Mouse (Mus musculus) heart, embryonic 16.5 days (tissue): Measurements from ENCODE around the gene Ankrd40. TPM values are rescaled to one million over a fixed set of nuclear protein-coding genes. Genes with fewer than 3 reads are reported as not detected.

Experiments
- ATAC-seq: fragments of 200-750 bp; cut with Nextera tagmentation; replicated peaks from 2 replicates; pipeline ENCODE4 v1.8.0; 2017; ENCODE audit warnings: moderate number of reproducible peaks; ENCODE audit not compliant: insufficient read depth, low FRiP score; ENCODE audit errors: extremely low read depth
- H3K27ac ChIP-seq: fragments of 300-500 bp; sonication (generic); 2 replicates; pipeline ENCODE4 v1.5.1; 2014; ENCODE audit warnings: mild to moderate bottlenecking, low read length, control low read depth, moderate library complexity
- H3K27me3 ChIP-seq: fragments of 300-500 bp; sonication (generic); 2 replicates; pipeline ENCODE4 v1.6.1; 2014; ENCODE audit warnings: low read length, mixed read lengths; ENCODE audit not compliant: control insufficient read depth, insufficient read depth
- H3K36me3 ChIP-seq: fragments of 300-500 bp; sonication (generic); 2 replicates; pipeline ENCODE4 v1.6.1; 2014; ENCODE audit not compliant: control insufficient read depth, insufficient read depth
- H3K4me1 ChIP-seq: fragments of 300-500 bp; sonication (generic); 2 replicates; pipeline ENCODE4 v1.6.1; 2014; ENCODE audit warnings: low read length, mixed read lengths; ENCODE audit not compliant: control insufficient read depth, insufficient read depth
- H3K4me2 ChIP-seq: fragments of 300-500 bp; sonication (generic); 2 replicates; pipeline ENCODE4 v1.6.1; 2014; ENCODE audit warnings: low read depth, mild to moderate bottlenecking, control low read depth, low read length
- H3K4me3 ChIP-seq: fragments of 300-500 bp; sonication (generic); 2 replicates; pipeline ENCODE4 v1.5.1; 2014; ENCODE audit warnings: mild to moderate bottlenecking, control low read depth, low read length
- H3K9ac ChIP-seq: fragments of 300-500 bp; sonication (generic); 2 replicates; pipeline ENCODE4 v1.6.1; 2014; ENCODE audit warnings: low read length, control low read depth
- H3K9me3 ChIP-seq: fragments of 300-500 bp; sonication (generic); replicated peaks from 2 replicates; pipeline ENCODE4 v1.6.1; 2016; ENCODE audit warnings: low read length; ENCODE audit not compliant: control insufficient read depth
- WGBS: fragments of 180-500 bp; shearing (Covaris S2); extraction: QIAGEN DNeasy Blood & Tissue Kit; methylation state at CpG from one replicate; pipeline ENCODE4 v1.1.7; 2014; 5-methylcytosine and 5-hydroxymethylcytosine counted together
- polyA plus RNA-seq: library from polyadenylated mRNA; unstranded; fragments of >200 nt; fragmentation: Nextera tagmentation; extraction: Ambion mirVana; gene quantifications from 2 replicates; pipeline ENCODE4 v1.2.1, GENCODE M21; 2015

Gene Ankrd40
- polyA plus RNA-seq, 1 experiment from 2014 or later: 17.5 TPM

DNA sequence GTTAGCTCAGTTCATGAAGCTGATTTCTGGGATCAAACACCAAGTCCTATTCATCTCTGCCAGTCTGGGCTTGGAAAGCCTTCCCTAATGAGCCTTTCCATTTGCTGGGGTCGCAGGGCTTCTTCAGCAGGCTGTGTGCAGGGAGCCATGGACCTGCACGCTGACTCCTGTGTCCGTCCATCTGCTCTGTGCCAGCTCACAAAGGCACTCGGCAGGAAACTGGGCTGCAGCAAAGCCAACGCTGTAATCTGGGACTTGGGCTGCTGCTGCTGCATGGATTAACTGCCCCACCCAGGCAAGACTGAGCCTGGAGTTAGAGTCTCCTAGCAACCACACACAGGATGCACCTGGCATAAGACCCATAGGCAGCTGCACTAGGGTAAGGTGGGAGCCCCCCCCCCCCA is 16.2 kb downstream of the Ankrd40 start:
- no peak for ATAC-seq
- Histone ChIP-seq H3K4me1 (peaks cover 31% of the 10 kb centered on the region; the same call in 1 of the 2 replicates), H3K9me3 (no peaks in the 10 kb centered on the region), H3K36me3 (peaks cover 10% of the 10 kb centered on the region), H3K4me2 (no peak overlapping the region), H3K9ac (no peak overlapping the region), H3K4me3 (no peak overlapping the region), H3K27me3 (no peaks in the 10 kb centered on the region), H3K27ac (no peak overlapping the region)
- WGBS: 57% methylated on average over 5 of the region's 5 CpGs

- H3K4me3 ChIP-seq: no peak overlapping the region
- H3K4me2 ChIP-seq: no peak overlapping the region
- H3K27ac ChIP-seq: no peak overlapping the region
- no peaks in the 10 kb centered on the region for H3K9me3 ChIP-seq
- WGBS: 27% methylated on average over 1 of the region's 1 CpGs
- H3K4me1 ChIP-seq: peaks cover 31% of the 10 kb centered on the region; the same call in 1 of the 2 replicates
- H3K9ac ChIP-seq: no peak overlapping the region
- ATAC-seq: no peak
- H3K36me3 ChIP-seq: peaks cover 5% of the 10 kb centered on the region
- H3K27me3 ChIP-seq: no peaks in the 10 kb centered on the region
Measured at GRCm38 (mm10) chr11:94344470-94344869, 16.7 kb downstream of the Ankrd40 start.

- Histone ChIP-seq H3K4me3 (no peak overlapping the region), H3K27me3 (no peaks in the 10 kb centered on the region), H3K9ac (no peak overlapping the region), H3K4me1 (peaks cover 29% of the 10 kb centered on the region; the same call in 1 of the 2 replicates), H3K27ac (no peak overlapping the region), H3K4me2 (no peak overlapping the region), H3K36me3 (no peaks in the 10 kb centered on the region), H3K9me3 (no peaks in the 10 kb centered on the region)
- WGBS: 68% methylated on average over 10 of the region's 10 CpGs
- ATAC-seq: no peak
Measured at GRCm38 (mm10) chr11:94345926-94346325, 18.1 kb downstream of the Ankrd40 start.

DNA sequence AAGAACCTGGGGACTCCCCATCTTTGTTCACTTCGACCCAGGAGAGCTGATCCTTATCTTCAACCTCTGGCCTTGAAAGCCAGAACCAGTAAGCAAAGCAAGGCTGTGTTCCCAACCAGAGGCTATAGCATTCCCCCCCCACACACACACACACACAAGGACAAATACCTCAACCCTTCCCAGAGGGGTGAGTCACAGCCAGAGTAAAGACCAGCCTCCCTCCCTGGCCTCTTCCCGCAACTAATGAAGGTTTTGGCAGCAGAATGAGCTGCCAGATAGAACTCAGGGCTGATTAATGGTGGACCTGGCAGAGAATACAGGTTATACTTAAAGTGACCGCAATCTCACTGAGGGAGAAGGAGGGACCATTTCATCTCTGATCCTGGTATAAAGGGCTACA is 18.8 kb downstream of the Ankrd40 start:
- H3K4me2 ChIP-seq: no peak overlapping the region
- H3K27ac ChIP-seq: no peak overlapping the region
- peaks cover 29% of the 10 kb centered on the region; the same call in 1 of the 2 replicates for H3K4me1 ChIP-seq
- no peaks in the 10 kb centered on the region for H3K9me3 ChIP-seq
- H3K9ac ChIP-seq: no peak overlapping the region
- H3K36me3 ChIP-seq: no peaks in the 10 kb centered on the region
- 33% methylated on average over 3 of the region's 3 CpGs for WGBS
- no peaks in the 10 kb centered on the region for H3K27me3 ChIP-seq
- ATAC-seq: peak; percentile 43; the same call in 1 of the 2 replicates
- H3K4me3 ChIP-seq: no peak overlapping the region

DNA sequence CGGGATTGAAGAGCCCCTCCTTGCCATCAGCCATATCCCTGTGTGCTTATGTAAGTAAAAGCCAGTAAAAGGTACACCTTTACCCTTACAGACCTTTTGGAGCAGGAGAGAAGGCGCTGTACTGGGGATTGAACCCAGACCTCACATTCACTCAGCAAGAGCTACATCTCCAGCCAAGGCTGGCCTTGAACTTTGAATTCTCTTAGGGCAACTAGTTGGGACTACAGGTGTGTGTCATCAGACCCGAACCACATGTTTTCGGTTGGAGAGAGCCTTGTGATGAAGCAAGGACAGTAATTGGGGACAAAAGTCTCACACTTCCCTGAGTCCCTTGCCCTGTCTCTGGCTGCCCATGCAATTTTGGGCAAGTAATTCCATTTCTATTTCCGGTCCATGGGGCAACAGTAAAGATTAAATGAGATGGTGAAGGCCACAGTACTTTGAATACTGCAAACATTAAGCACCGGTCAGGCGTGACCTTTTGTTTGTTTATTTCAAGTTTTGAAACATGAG is 19.3 kb downstream of the Ankrd40 start:
- WGBS: 82% methylated on average over 7 of the region's 7 CpGs
- Histone ChIP-seq H3K4me3 (no peak overlapping the region), H3K27ac (no peak overlapping the region), H3K9ac (no peak overlapping the region), H3K9me3 (no peaks in the 10 kb centered on the region), H3K4me2 (no peak overlapping the region), H3K27me3 (no peaks in the 10 kb centered on the region), H3K36me3 (no peaks in the 10 kb centered on the region), H3K4me1 (peaks cover 25% of the 10 kb centered on the region; the same call in 1 of the 2 replicates)
- no peak for ATAC-seq

GRCm38 (mm10) chr11:94349839-94350238 is 22.0 kb downstream of the Ankrd40 start:
- H3K4me2 ChIP-seq: no peak overlapping the region
- H3K27me3 ChIP-seq: peaks cover 9% of the 10 kb centered on the region; the same call in 1 of the 2 replicates
- 71% methylated on average over 2 of the region's 2 CpGs for WGBS
- H3K4me1 ChIP-seq: peaks cover 12% of the 10 kb centered on the region; the same call in 1 of the 2 replicates
- no peak for ATAC-seq
- H3K9ac ChIP-seq: no peak overlapping the region
- no peaks in the 10 kb centered on the region for H3K9me3 ChIP-seq
- no peak overlapping the region for H3K4me3 ChIP-seq
- no peak overlapping the region for H3K27ac ChIP-seq
- no peaks in the 10 kb centered on the region for H3K36me3 ChIP-seq

DNA sequence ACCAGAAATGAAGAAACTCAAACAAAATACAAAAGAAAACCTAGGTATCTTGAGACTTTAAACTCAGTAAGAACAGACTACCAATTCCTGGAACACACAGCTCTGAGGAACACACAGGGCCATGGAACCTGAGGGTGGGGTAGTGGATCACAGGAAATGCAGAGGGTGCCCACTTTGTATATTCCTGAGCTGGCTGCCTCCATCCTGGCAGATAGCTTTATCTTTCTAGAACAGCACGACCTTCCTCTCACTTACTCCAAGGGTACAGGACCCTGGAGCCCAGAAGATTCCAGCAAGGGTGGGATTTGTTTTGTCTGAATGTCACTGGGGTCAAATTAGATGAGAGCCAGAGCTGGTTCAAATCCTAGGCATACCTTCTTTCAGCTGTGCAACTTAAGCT is 22.5 kb downstream of the Ankrd40 start:
- Histone ChIP-seq H3K9me3 (no peaks in the 10 kb centered on the region), H3K9ac (no peak overlapping the region), H3K27ac (no peak overlapping the region), H3K36me3 (no peaks in the 10 kb centered on the region), H3K4me3 (no peak overlapping the region), H3K4me1 (peaks cover 12% of the 10 kb centered on the region; the same call in 1 of the 2 replicates), H3K4me2 (no peak overlapping the region), H3K27me3 (peaks cover 9% of the 10 kb centered on the region; the same call in 1 of the 2 replicates)
- no peak for ATAC-seq
- 43% methylated on average over 1 of the region's 1 CpGs for WGBS

GRCm38 (mm10) chr11:94351094-94351493 is 23.3 kb downstream of the Ankrd40 start:
- H3K4me1 ChIP-seq: peaks cover 8% of the 10 kb centered on the region; the same call in 1 of the 2 replicates
- no peak overlapping the region for H3K4me2 ChIP-seq
- H3K9ac ChIP-seq: no peak overlapping the region
- no peaks in the 10 kb centered on the region for H3K36me3 ChIP-seq
- 36% methylated on average over 3 of the region's 3 CpGs for WGBS
- no peak for ATAC-seq
- no peak overlapping the region for H3K27ac ChIP-seq
- H3K4me3 ChIP-seq: no peak overlapping the region
- H3K9me3 ChIP-seq: no peaks in the 10 kb centered on the region
- peaks cover 9% of the 10 kb centered on the region; the same call in 1 of the 2 replicates for H3K27me3 ChIP-seq

GRCm38 (mm10) chr11:94355521-94356217 is 27.9 kb downstream of the Ankrd40 start:
- no peak overlapping the region for H3K4me3 ChIP-seq
- no peaks in the 10 kb centered on the region for H3K4me1 ChIP-seq
- H3K27me3 ChIP-seq: peaks cover 12% of the 10 kb centered on the region; the same call in 1 of the 2 replicates
- ATAC-seq: no peak
- no peaks in the 10 kb centered on the region for H3K9me3 ChIP-seq
- H3K4me2 ChIP-seq: no peak overlapping the region
- WGBS: 76% methylated on average over 9 of the region's 9 CpGs
- no peak overlapping the region for H3K27ac ChIP-seq
- H3K9ac ChIP-seq: no peak overlapping the region
- H3K36me3 ChIP-seq: no peaks in the 10 kb centered on the region
